Mouse (Mus musculus) adrenal gland, postnatal 4 days (tissue): ENCODE measurements around the gene Adgra3. TPM values are rescaled to one million over a fixed set of nuclear protein-coding genes. Genes with fewer than 3 reads are reported as not detected.

ENCODE experiments used
- DNase-seq, 2 experiments: peaks; one replicate each; pipeline ENCODE4 v3.0.0; 2021 to 2022; ENCODE audit warnings: low spot score in 2 of 2, mixed read lengths in 2 of 2
- total RNA-seq, 2 experiments: library from RNA; stranded (reverse); gene quantifications; 2 replicates each; pipeline ENCODE4 v1.2.3; 2021

Adgra3 gene
- total RNA-seq, 2 experiments from 2014 or later, result 68.0 to 81.8 TPM

DNA sequence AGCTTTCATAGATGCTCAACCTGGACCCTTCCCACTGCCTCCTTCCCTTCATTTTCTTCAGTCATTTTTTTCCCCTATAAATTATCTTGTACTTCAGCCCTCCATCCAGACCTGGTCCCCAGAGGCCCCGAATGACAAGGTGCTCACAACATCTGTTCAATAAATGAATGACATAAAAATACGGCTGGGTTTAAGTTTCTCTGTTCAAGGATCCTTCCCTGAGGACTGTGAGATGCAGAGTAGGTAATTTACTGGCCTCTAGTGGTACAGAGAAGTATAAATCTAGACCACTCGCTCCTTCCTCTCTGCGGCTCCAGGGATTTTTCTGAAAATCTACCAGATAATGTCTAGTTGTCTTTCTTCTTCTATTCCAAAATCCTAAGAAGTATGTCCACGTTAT is 26.5 kb downstream of the Adgra3 start:
- DNase-seq, result no peak

DNA sequence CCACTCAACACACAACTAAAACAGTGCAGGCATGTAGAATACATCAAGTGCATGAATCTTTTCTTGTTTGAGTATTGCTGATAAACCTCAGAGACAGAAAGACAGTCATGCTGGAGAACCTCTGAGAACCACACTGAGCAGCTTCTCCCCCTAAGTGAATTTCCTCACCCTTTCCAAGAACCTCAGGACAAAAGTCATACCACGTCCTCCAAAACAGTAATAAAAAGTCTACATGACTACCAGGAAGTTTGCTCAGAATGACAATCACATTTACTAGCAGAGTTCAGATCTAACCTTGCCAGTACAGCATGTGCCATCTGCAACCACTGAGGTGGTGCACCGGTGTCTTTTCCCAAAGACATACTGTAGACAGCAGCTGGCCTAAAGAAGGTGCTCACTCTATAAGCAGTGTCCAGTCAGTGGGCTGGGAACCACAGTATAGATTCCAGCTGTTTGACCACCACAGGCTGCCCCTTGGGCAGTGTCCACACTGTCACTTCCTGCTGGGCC is 27.0 kb downstream of the Adgra3 start:
- DNase-seq, result no peak

DNA sequence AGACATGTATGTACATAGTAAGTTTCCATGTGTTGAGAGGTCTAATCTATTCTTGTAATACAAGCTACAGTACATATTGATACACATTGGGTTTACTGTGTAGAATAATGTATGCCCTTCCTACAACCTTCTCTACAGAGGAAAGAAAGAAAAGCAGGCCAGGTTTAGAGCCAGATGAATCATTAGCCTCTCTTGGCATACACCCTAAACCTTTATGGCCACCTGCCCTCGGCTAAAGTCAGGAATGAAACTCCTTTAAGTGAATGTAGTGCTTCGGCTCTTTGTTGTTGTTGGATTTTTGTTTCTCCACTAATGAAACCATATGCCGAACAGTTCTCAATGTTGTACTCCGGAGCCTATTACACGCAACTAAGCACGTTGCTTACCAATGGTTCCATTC is 27.5 kb downstream of the Adgra3 start:
- DNase-seq, result no peak

DNA sequence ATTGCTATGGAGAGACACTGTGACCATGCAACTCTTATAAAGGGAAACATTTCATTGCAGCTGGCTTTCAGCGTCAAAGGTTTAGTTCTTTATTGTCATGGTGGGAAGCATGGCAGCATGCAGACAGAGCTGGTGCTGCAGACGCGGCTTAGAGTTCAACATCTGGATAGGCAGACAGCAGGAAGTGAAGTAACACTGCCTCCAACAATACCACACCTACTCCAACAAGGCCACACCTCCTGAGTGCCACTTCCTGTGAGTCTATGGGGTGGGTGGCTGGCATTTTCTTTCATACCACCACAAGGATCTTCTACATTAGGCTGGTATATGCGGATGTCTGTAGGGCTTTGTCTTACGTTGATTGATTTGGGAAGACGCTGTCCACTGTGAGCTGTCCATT is 29.1 kb downstream of the Adgra3 start:
- no peak for DNase-seq

DNA sequence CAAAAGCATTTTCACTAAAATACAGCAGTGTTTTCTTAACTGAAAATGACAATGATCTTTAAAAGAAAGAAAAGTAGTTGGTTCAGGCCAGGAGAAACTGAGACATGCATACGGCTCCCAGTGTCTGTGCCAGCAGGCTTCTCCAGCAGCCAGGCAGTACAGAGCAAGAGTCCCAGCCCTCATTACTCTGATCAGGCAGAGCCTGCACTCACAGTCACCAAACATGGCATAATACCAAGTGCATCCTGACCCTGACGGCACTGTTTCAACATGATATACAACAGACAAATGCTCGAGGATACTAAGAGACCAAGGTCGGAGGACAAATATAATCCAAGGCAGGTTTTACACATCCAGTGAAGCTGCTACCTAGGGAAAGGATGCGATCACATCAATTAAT is 31.2 kb downstream of the Adgra3 start:
- DNase-seq, result peak in 1 of 2 experiments; percentile 34

DNA sequence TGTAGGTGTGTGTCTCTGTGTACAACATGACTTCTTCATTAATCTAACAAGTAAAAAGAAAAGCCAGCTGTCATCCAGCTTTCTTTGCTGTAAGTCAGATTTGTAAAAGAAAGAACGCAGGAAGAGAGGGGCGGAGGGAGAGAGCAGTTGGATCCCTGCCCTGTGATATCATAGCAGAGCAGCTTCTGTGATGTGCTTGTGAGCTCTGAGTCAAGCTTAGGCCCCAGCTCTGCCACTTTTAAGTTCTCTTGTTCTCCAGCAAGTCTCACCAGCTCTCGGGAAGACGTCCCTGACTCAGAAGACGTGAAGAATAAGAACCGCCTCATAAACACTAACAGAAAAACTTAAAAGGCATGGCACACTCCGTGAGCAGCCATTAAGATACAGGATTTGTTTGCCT is 31.8 kb downstream of the Adgra3 start:
- no peak for DNase-seq

DNA sequence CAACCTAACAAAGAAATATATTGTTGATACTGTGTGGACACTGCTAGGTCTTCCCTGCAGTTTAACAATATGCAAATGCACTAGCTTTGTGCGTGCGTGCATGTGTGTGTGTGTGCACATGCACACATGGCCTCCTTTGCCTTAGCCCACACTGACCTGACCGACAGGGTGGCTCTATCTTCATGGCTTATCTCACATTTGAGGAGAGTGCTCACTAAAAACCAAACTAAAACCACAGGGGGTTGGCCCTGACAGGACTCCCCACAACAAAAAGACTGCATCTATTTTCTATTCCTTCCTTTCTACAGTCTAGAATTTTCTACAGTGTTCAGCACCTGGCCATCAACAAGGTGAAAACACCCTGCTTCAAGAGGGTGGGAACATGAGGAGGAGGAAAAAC is 32.7 kb downstream of the Adgra3 start:
- no peak for DNase-seq

DNA sequence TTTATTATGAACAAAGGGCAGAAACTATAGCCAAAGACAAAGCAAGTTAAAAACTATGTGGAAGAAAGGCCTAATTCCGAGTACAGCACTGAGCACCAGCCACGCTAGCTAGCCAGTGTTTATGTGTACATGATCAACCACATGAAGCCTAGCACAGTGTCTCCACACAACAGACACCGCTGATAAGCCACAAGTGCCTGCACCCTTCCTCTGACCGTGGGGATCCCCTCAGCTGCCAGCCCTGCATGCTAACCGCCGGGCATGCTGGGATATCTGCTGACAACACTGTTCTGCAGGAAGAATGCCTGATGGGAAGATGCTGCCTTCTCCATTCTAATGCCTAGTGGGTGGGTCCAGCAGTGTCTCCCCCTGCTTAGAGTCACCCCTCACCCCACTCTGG is 34.7 kb downstream of the Adgra3 start:
- no peak for DNase-seq

DNA sequence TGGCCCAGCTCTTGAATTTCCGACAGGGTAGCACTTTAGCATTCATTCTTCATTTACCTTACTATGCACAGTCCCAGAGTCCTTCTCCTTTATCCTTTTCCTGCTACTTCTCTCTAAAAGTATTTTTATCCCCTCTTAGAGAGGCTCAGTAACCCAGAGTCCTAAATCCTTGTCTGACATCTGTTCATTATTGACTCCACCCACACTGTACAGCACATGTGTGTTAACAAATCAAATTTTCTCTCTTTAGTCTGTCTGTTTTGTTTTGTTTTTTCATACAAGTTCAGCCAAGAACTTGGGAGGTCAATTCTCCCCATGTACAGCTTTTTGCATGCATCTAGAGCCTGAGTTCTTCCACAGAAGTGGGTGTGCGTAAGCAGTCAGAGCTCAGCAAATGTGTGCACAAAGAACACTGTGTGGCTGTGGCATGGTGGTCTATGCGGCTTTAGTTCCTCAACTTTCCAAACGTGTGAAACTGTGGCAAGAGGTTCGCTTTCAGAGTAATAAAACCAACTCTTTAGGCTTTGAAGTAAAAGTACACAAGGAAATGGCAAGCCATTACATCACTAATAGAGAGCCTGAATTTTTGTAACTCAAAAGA is 42.7 kb downstream of the Adgra3 start:
- DNase-seq, result no peak

DNA sequence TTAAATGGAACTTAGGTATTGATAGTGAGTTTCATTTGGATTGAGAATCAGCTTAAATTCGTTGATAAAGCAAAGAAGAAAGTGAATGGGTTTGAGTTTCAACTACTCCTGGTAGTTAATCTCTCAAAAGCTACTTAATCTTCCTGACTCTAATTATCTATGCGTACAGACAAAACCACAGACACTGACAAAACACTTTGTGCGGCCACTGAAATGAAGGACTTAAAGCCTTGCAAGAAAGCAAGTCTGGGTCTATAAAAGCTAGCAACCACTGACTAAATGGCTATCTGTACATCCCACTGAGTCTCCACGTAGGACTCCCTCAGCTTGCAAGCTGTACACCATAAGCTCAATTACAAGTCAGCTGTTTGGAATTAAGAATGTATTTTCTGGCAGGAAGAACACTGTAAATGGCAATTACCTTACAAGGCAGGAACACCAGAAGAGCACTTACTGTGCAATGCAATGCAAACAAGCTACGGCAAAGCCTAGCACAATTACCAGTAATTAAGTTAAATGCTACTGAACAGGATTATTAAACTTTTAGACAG is 43.6 kb downstream of the Adgra3 start:
- DNase-seq, result no peak

DNA sequence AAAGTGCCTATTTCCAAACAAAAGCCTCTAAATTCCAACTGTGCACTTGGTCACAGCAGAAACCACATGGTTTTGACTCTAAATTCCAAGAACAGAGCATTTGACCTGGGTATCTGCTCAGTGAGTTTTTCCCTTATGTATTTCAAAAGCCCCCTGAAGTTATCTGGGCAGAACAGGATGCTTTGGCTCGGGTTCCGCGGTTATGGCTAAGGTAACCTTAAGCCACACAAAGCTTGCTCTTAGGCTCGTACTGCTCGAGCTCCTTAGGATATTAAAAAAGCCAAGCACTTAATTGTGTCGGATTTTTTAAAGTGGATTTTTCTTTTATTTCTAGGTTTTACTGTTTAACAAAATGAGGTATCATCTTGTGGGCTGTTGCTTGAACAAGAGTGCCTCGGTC is 44.1 kb downstream of the Adgra3 start:
- no peak for DNase-seq

DNA sequence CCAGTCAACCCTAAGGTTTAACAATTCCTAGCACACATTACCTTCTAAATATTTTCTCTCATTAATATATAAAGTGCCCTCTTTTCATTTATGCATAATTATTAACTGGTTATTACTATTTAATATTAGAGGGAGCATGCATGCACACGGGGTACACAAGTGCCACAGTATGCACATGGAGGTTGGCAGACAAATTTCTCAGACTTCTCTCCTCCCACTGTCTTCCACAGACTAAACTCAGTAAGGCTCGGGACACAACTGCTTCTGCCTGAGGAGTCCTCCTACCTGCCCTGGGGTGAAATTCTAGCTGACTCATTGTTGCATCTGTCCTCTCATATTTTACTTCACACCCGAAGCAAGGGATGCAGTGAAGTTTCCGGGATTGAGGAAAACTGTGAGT is 44.8 kb downstream of the Adgra3 start:
- no peak for DNase-seq

DNA sequence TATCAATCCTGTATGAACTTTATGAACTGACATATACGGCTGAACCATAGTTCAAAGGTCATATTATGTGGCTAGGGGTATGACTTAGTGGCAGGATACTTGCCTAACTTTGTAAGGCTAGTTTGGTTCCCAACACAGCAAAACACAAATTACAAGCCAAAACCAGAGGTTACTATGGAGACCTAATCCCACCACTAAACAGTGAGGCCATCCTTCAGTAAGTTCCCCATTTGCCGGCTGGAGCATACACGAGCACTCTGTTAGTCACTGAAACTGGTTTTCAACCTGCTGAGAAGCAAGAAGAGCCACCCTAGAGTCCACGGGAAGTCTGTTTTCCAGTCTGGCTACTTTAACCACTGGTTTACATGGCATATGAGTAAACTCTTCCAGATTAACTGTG is 50.0 kb downstream of the Adgra3 start:
- no peak for DNase-seq

DNA sequence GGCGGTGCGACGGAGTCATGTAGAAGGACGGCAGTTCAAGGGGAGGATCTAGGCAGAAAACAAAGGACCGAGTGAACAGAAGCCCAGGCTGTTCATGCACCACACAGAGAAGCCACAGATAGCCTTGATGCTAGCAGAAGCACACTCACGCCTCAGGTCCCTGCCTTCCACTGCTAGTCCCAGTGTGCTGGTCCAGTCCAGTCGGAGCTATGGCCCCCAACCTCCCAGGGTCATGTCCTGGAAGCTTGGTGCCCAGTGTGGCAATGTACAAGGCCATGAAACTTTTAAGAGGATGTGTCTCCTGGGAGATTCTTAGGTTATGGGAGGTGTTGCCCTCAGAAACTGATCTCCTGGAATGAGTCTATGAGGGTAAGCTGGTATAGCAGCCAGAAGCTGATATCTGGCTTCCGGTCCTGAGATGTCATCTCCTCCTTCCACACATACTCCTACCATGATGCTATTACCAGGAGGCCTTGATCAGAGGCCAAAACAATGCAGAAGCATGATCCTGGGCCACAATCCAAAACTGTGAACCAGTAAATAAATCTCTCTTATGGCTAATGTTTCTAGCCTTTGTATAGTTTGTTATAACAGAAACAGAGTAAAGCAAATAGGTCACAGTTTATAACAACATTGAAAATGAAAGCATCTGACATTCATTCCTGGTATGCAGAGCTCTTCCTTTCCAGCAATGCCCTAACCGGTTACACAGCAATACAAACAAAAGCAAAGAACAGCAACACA is 51.7 kb downstream of the Adgra3 start:
- DNase-seq, result peak in 1 of 2 experiments; percentile 18

DNA sequence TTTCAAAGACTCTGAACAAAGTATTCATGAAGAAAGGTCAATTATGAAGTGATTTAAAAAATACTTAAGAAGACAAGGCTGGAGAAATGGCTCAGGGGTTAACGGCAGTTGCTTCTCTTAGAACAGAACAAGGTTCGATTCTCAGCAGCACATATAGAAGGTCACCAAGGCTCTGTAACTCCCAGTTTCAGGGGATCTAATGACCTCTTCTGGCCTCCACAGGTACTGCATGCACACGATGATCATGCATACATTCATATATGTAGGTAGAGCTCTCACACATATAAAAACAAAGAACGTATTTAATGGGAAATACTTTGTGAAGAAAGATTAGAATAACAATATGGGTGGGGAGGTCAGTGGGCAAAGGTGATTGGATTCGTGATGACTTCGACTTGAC is 56.5 kb downstream of the Adgra3 start:
- DNase-seq, result no peak

DNA sequence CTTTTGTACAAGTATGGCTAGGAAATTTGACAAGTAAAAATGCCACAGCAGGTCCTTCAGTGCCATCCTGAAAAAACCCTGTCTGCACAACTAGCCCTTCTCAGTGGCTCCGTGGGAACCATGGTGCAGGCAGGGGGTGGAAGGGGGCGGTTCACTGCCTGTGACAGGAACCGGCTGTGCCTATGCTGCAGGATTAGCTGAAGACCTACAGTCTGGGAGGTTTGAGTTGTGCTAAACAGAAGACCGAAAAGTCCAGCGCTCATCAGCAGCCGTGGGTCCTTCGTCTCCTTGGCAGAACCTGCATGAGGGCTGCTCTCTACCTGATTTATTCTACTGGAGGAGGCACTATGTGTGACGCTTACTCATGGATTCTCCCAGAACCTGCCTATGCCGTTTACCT is 59.0 kb downstream of the Adgra3 start:
- DNase-seq, result no peak

DNA sequence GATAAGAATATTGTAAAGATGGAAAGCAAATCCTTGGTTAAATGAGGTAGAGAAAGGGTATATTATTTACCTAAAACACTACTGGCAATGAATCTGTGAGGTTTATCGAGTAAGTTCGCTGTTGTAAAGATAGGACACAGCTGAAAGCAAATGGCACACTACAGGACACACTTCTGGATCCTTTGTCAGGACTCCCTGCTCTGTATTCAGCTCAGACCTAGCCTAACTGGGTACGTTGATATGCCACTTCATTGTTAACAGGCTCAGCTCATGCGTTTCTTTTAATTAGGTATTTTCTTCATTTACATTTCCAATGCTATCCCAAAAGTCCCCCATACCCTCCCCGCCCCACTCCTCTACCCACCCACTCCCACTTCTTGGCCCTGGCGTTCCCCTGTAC is 61.8 kb downstream of the Adgra3 start:
- no peak for DNase-seq

DNA sequence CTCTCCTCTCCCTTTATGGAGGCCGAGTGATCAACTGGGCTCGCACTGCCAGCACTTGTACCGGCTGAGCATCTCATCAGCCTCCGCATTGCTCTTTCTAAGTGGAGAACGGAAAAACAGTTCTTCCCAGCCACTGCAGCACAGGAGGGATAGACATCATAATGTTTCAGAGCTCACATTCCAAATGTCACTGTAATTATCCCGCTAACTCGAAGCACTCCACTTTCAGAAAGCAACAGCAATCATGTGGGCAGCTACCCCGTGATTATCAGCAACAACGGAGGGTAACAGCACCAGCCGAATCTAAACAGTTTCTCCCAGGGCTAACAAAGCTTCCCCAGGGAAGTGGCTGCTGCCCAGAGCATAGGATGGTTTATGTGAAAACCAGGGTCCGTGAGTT is 62.3 kb downstream of the Adgra3 start:
- DNase-seq, result no peak

DNA sequence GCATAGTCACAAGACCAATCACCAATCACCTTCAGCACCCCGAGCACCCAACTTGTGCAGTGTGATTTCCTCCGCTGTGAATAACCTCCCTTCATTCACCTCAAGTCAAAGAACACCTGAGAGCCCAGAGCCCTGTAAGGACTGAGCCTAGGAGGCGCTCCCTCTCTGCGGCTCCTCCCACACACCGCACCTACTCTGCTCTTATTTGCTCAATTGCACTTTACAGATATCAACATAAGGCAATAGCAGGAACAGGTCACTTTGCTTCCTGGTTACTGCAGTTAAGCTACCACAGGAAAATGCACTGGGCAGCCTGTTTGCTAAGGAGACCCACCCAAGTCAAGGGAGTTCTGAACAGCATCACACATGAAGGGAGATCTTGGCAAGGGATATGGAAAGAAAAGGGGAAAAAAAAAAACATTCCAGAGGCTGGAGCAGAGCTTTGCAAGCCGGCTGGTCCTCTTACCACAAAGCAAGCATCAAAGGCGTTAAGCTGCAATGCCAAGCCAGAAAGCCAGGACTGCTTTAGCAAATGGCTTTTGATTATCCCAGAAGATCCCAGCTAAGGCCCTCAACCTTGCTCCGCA is 68.0 kb downstream of the Adgra3 start:
- no peak for DNase-seq

DNA sequence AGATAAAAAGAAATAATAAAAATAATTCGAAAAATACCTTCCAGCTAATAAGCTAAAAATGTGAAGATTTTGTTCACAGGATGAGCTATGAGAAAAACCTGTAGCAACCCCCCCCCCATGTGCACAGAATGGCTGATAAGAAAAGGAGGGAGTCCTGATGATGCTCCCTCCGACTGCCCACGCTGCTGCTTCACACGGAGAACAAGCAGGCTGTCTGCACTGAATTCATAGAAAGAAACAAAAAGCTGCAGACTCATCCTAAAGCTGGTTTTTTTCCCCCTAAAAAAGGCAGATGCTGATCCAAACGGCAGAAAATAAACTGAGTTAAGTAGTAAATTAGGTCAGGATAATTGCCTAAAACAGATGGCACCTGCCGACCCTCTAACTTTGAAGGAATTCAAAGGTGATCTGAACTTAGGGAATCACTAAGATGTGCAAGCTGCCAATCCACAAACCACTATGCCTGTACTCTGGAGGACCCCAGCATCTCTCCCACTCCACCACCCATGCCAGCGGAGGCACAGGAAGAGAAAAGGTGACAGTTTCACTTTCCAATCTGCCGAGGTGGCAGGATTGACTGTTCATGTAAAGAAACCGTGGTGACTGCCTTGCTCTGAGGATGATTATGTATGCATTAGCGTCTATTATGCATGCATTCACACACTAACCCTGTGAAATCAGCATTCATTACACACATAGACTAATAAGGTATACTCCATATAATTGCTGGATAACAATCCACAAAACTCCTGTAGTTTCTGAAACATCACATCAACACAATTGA is 70.6 kb downstream of the Adgra3 start:
- DNase-seq, result no peak

DNA sequence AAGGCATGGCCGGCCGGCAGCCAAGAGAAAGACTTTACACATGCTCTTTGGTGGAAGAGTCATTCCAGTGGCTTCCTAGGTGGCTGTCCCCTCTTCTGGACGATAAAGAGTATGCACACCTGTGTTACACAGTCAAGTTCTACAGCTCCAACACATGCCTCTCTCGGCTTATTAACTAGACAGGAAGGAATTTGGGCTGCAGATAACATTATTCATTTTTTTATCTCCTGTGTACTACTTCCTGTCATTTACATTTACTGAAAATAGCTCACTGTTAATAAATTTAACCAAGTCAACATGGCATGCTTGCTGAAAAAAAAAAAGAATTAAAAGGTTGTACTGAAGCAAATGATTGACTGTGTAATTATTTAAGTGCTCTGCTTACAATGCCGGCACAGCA is 78.1 kb downstream of the Adgra3 start:
- DNase-seq, result no peak

DNA sequence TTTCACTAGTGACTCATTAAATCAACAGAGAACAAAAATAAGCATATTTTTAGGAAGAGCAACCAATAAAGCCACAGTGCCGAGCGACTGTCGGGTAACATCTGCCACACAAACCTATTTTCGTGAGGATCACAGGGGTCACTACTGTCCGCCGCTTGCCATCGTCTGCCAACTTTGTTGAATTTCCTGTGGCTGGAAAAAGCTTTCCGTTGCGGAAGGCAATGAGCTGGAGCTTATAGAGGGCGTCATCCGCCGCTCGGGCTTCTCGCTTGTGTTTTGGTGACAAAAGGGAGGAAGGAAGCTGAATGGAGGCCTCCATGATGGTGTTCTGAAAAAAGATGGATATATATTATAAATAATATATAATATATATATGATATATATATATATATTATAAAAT is 79.6 kb downstream of the Adgra3 start:
- DNase-seq, result no peak
